Mouse (Mus musculus): ENCODE measurements around the gene Trib2.

GRCm38 (mm10) chr12:15815170-15815575 is 1.5 kb downstream of the Trib2 start:
- no peak for TF ChIP-seq CTCF (IDR thresholded peaks at IDR 0.05; ENCODE audit: extremely low read depth, insufficient read length, insufficient replicate concordance, low read depth, low read length)
- no peak for TF ChIP-seq POLR2A (IDR thresholded peaks at IDR 0.05; ENCODE audit: low read depth, low read length)

Measured in small intestine, adult 2 months (tissue).